Comparison of ENCODE assay signal across 8 mouse cellular contexts in genomic region chr5:125150951-125151564, GRCm38 (mm10). TPM values are rescaled to one million over a fixed set of nuclear protein-coding genes. Genes with fewer than 3 reads are reported as not detected.
DNase-seq lines count a peak whose midpoint lies in the region; ATAC-seq lines count a peak whose summit lies in the region.

No protein-coding gene starts in this region.

- peaks cover 92% of the 10 kb centered on the region for H3K4me1 ChIP-seq in heart, embryonic 12.5 days (replicated peaks)
- peaks cover 97% of the 10 kb centered on the region for H3K4me1 ChIP-seq in embryonic facial prominence, embryonic 15.5 days
- peaks cover 86% of the 10 kb centered on the region for H3K4me1 ChIP-seq in midbrain, embryonic 15.5 days

- H3K36me3 ChIP-seq in heart, embryonic 12.5 days = no peaks in the 10 kb centered on the region
- no peaks in the 10 kb centered on the region; the same call in 1 of the 2 replicates for H3K36me3 ChIP-seq in embryonic facial prominence, embryonic 15.5 days
- H3K36me3 ChIP-seq in midbrain, embryonic 15.5 days (replicated peaks) = no peaks in the 10 kb centered on the region

- no peaks in the 10 kb centered on the region for H3K27me3 ChIP-seq in heart, embryonic 12.5 days (replicated peaks)
- H3K27me3 ChIP-seq in embryonic facial prominence, embryonic 15.5 days = no peaks in the 10 kb centered on the region
- H3K27me3 ChIP-seq in midbrain, embryonic 15.5 days (replicated peaks) = no peaks in the 10 kb centered on the region

- WGBS in heart, embryonic 12.5 days = 14% methylated on average over 10 of the region's 10 CpGs
- 29% methylated on average over 10 of the region's 10 CpGs for WGBS in embryonic facial prominence, embryonic 15.5 days
- 20% methylated on average over 10 of the region's 10 CpGs for WGBS in midbrain, embryonic 15.5 days

- peak overlapping the region; percentile 40 for H3K4me2 ChIP-seq in heart, embryonic 12.5 days
- peak overlapping the region; percentile 12; the same call in 1 of the 2 replicates for H3K4me2 ChIP-seq in embryonic facial prominence, embryonic 15.5 days (replicated peaks)
- peak overlapping the region; percentile 2; the same call in 1 of the 2 replicates for H3K4me2 ChIP-seq in midbrain, embryonic 15.5 days

- H3K9me3 ChIP-seq in heart, embryonic 12.5 days (replicated peaks) = no peaks in the 10 kb centered on the region
- H3K9me3 ChIP-seq in embryonic facial prominence, embryonic 15.5 days (replicated peaks) = no peaks in the 10 kb centered on the region
- no peaks in the 10 kb centered on the region for H3K9me3 ChIP-seq in midbrain, embryonic 15.5 days

- DNase-seq in heart, adult 9 months (ENCODE audit: low spot score in 2 of 2) = no peak
- peak; percentile 62 for DNase-seq in kidney, adult 9 months
- no peak for DNase-seq in cerebellum, adult 9-10 months
- DNase-seq in cerebellum, postnatal 25 days = no peak

- peak; percentile 35 for ATAC-seq in heart, embryonic 12.5 days (ENCODE audit: insufficient number of reproducible peaks, low FRiP score)
- peak; percentile 32; the same call in 1 of the 2 replicates for ATAC-seq in embryonic facial prominence, embryonic 15.5 days (ENCODE audit: insufficient number of reproducible peaks, low FRiP score, low TSS enrichment, low read depth)
- ATAC-seq in midbrain, embryonic 15.5 days (replicated peaks) = peak; percentile 49
- no peak for ATAC-seq in activated CD4-positive, CD25-positive, alpha-beta regulatory T cell, adult 4 months

- H3K27ac ChIP-seq in heart, embryonic 12.5 days (ENCODE audit: poor library complexity, severe bottlenecking) = peak overlapping the region; percentile 83
- peak overlapping the region; percentile 81 for H3K27ac ChIP-seq in embryonic facial prominence, embryonic 15.5 days (replicated peaks)
- H3K27ac ChIP-seq in midbrain, embryonic 15.5 days = peak overlapping the region; percentile 83

- H3K4me3 ChIP-seq in heart, embryonic 12.5 days = no peak overlapping the region
- no peak overlapping the region for H3K4me3 ChIP-seq in embryonic facial prominence, embryonic 15.5 days (replicated peaks)
- no peak overlapping the region for H3K4me3 ChIP-seq in midbrain, embryonic 15.5 days

- peak overlapping the region; percentile 44 for H3K9ac ChIP-seq in heart, embryonic 12.5 days
- H3K9ac ChIP-seq in embryonic facial prominence, embryonic 15.5 days = no peak overlapping the region
- H3K9ac ChIP-seq in midbrain, embryonic 15.5 days = no peak overlapping the region

RNA-seq across cellular contexts. Expression of gene Ncor2, which starts 28.0 kb away (rescaled TPM):
- polyA plus RNA-seq in heart, embryonic 12.5 days (2016; fragmentation: Nextera tagmentation; extraction: Ambion mirVana) = 17.0 and 18.6 TPM in 2 replicates
- 39.3 and 41.8 TPM in 2 replicates for polyA plus RNA-seq in embryonic facial prominence, embryonic 15.5 days (2015; fragmentation: Nextera tagmentation; extraction: Ambion mirVana)
- 25.6 and 27.6 TPM in 2 replicates for polyA plus RNA-seq in midbrain, embryonic 15.5 days (2015; fragmentation: Nextera tagmentation; extraction: Ambion mirVana)
- polyA plus RNA-seq in activated CD4-positive, CD25-positive, alpha-beta regulatory T cell, adult 4 months (2017; shearing (Covaris generic)) = 1 to 10 TPM; 2.9 to 8.0 TPM
